Mouse (Mus musculus) fibroblast of lung, adult 2 months (primary cell): Measurements from ENCODE around the gene Gm21778.
"Not testable (repeated sequence)": the region's sequence is repeated elsewhere in the genome, so short reads cannot be mapped to it uniquely, and the experiment has no call there.

Experiments used
- DNase-seq: peaks from one replicate; pipeline ENCODE4 v3.0.0-alpha.2; 2011; ENCODE audit warnings: low read depth

Gm21778 gene

DNA sequence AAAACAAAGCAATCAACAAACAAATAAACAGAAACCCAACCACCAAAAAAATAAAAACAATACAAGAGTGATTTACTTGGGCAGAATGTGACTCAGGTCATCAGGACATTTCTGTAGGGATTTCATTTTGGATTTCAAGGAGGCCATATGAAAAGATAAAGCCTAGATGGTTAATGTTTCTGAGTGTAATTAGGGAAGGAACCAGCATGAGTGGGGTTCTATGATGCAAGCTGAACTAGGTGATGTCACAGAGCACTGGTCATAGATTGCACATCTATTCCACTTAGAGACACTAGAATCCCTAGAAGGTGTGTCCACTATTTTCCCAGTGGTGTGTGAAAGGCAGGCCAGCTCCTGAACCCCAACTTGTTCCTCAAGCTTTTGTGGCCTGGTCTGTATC is at the start of gene Gm21778:
Gm21778 (plus strand) TSS at position 301 of the 400 bp plus-strand sequence.
- not testable (repeated sequence) for DNase-seq
